Mouse (Mus musculus): ENCODE data around the gene Foxo6. TPM values are rescaled to one million over a fixed set of nuclear protein-coding genes. Genes with fewer than 3 reads are reported as not detected.

The Foxo6 gene
- polyA plus RNA-seq, 1 experiment from 2014 or later: 0.28 TPM

GRCm38 (mm10) chr4:120228613-120229012 lies 58.5 kb downstream of the Foxo6 start:
- 86% methylated on average over 3 of the region's 3 CpGs for WGBS

GRCm38 (mm10) chr4:120227224-120227623 lies 59.9 kb downstream of the Foxo6 start:
- H3K4me2 ChIP-seq (replicated peaks; ENCODE audit: low read depth): no peak overlapping the region
- H3K27me3 ChIP-seq (ENCODE audit: control insufficient read depth, insufficient read depth, low read length): no peaks in the 10 kb centered on the region
- no peak overlapping the region for H3K4me3 ChIP-seq (ENCODE audit: low read depth, low read length)
- H3K9ac ChIP-seq (ENCODE audit: low read length): no peak overlapping the region; the same call in 1 of the 2 replicates
- ATAC-seq (ENCODE audit: low FRiP score, low TSS enrichment) (no peak), DNase-seq (ENCODE audit: low spot score) (no peak)
- H3K9me3 ChIP-seq (ENCODE audit: control insufficient read depth, low read length): no peaks in the 10 kb centered on the region
- WGBS: 49% methylated on average over 2 of the region's 2 CpGs
- H3K27ac ChIP-seq (replicated peaks): no peak overlapping the region
- H3K4me1 ChIP-seq (replicated peaks; ENCODE audit: control insufficient read depth, insufficient read depth): no peaks in the 10 kb centered on the region
- H3K36me3 ChIP-seq (ENCODE audit: control insufficient read depth, insufficient read depth, low read length): no peaks in the 10 kb centered on the region
- TF ChIP-seq EP300 (optimal IDR thresholded peaks at IDR 0.05): no peak
- peak; percentile 15; the same call in 1 of the 2 replicates for TF ChIP-seq CTCF (IDR thresholded peaks at IDR 0.05; ENCODE audit: low read depth)

More at GRCm38 (mm10) chr4:120228613-120229012, 58.5 kb downstream of the Foxo6 start:
- Histone ChIP-seq H3K27me3 (ENCODE audit: control insufficient read depth, insufficient read depth, low read length) (no peaks in the 10 kb centered on the region), H3K9ac (ENCODE audit: low read length) (no peak overlapping the region), H3K4me2 (replicated peaks; ENCODE audit: low read depth) (no peak overlapping the region), H3K36me3 (ENCODE audit: control insufficient read depth, insufficient read depth, low read length) (no peaks in the 10 kb centered on the region), H3K4me1 (replicated peaks; ENCODE audit: control insufficient read depth, insufficient read depth) (no peaks in the 10 kb centered on the region), H3K4me3 (ENCODE audit: low read depth, low read length) (no peak overlapping the region), H3K9me3 (ENCODE audit: control insufficient read depth, low read length) (no peaks in the 10 kb centered on the region), H3K27ac (replicated peaks) (no peak overlapping the region)
- no peak for TF ChIP-seq EP300 (optimal IDR thresholded peaks at IDR 0.05)
- no peak for TF ChIP-seq CTCF (IDR thresholded peaks at IDR 0.05; ENCODE audit: low read depth)
- DNase-seq (ENCODE audit: low spot score): no peak
- no peak for ATAC-seq (ENCODE audit: low FRiP score, low TSS enrichment)

GRCm38 (mm10) chr4:120226682-120227081 lies 60.5 kb downstream of the Foxo6 start:
- Histone ChIP-seq H3K36me3 (ENCODE audit: control insufficient read depth, insufficient read depth, low read length) (no peaks in the 10 kb centered on the region), H3K9ac (ENCODE audit: low read length) (no peak overlapping the region), H3K27ac (replicated peaks) (no peak overlapping the region), H3K9me3 (ENCODE audit: control insufficient read depth, low read length) (no peaks in the 10 kb centered on the region), H3K4me3 (ENCODE audit: low read depth, low read length) (no peak overlapping the region), H3K27me3 (ENCODE audit: control insufficient read depth, insufficient read depth, low read length) (no peaks in the 10 kb centered on the region), H3K4me1 (replicated peaks; ENCODE audit: control insufficient read depth, insufficient read depth) (no peaks in the 10 kb centered on the region), H3K4me2 (replicated peaks; ENCODE audit: low read depth) (no peak overlapping the region)
- no peak for DNase-seq (ENCODE audit: low spot score)
- ATAC-seq (ENCODE audit: low FRiP score, low TSS enrichment): no peak
- 72% methylated on average over 4 of the region's 4 CpGs for WGBS
- no peak for TF ChIP-seq CTCF (IDR thresholded peaks at IDR 0.05; ENCODE audit: low read depth)

GRCm38 (mm10) chr4:120225135-120225780 lies 61.9 kb downstream of the Foxo6 start:
- Histone ChIP-seq H3K9ac (ENCODE audit: low read length) (no peak overlapping the region), H3K4me2 (replicated peaks; ENCODE audit: low read depth) (no peak overlapping the region), H3K27me3 (ENCODE audit: control insufficient read depth, insufficient read depth, low read length) (no peaks in the 10 kb centered on the region), H3K36me3 (ENCODE audit: control insufficient read depth, insufficient read depth, low read length) (no peaks in the 10 kb centered on the region), H3K4me3 (ENCODE audit: low read depth, low read length) (no peak overlapping the region), H3K9me3 (ENCODE audit: control insufficient read depth, low read length) (no peaks in the 10 kb centered on the region), H3K27ac (replicated peaks) (no peak overlapping the region), H3K4me1 (replicated peaks; ENCODE audit: control insufficient read depth, insufficient read depth) (no peaks in the 10 kb centered on the region)
- WGBS: 57% methylated on average over 6 of the region's 6 CpGs
- peak; percentile 96 for TF ChIP-seq CTCF (IDR thresholded peaks at IDR 0.05; ENCODE audit: low read depth)
- TF ChIP-seq EP300 (optimal IDR thresholded peaks at IDR 0.05): no peak
- no peak for ATAC-seq (ENCODE audit: low FRiP score, low TSS enrichment)
- DNase-seq (ENCODE audit: low spot score): peak; percentile 78

- DNase-seq (ENCODE audit: low spot score): peak; percentile 82
Observed at GRCm38 (mm10) chr4:120223805-120224204, 63.3 kb downstream of the Foxo6 start.

GRCm38 (mm10) chr4:120223108-120223745 lies 63.9 kb downstream of the Foxo6 start:
- Histone ChIP-seq H3K4me2 (replicated peaks; ENCODE audit: low read depth) (no peak overlapping the region), H3K27ac (replicated peaks) (no peak overlapping the region), H3K4me1 (replicated peaks; ENCODE audit: control insufficient read depth, insufficient read depth) (no peaks in the 10 kb centered on the region), H3K9me3 (ENCODE audit: control insufficient read depth, low read length) (no peaks in the 10 kb centered on the region), H3K27me3 (ENCODE audit: control insufficient read depth, insufficient read depth, low read length) (no peaks in the 10 kb centered on the region), H3K36me3 (ENCODE audit: control insufficient read depth, insufficient read depth, low read length) (no peaks in the 10 kb centered on the region), H3K4me3 (ENCODE audit: low read depth, low read length) (no peak overlapping the region), H3K9ac (ENCODE audit: low read length) (no peak overlapping the region)
- peak; percentile 47 for ATAC-seq (ENCODE audit: low FRiP score, low TSS enrichment)
- no peak for DNase-seq (ENCODE audit: low spot score)
- WGBS: 63% methylated on average over 7 of the region's 7 CpGs
- no peak for TF ChIP-seq EP300 (optimal IDR thresholded peaks at IDR 0.05)
- TF ChIP-seq CTCF (IDR thresholded peaks at IDR 0.05; ENCODE audit: low read depth): no peak

More at GRCm38 (mm10) chr4:120223805-120224204, 63.3 kb downstream of the Foxo6 start:
- Histone ChIP-seq H3K36me3 (ENCODE audit: control insufficient read depth, insufficient read depth, low read length) (no peaks in the 10 kb centered on the region), H3K4me3 (ENCODE audit: low read depth, low read length) (no peak overlapping the region), H3K27me3 (ENCODE audit: control insufficient read depth, insufficient read depth, low read length) (no peaks in the 10 kb centered on the region), H3K9ac (ENCODE audit: low read length) (no peak overlapping the region), H3K27ac (replicated peaks) (no peak overlapping the region), H3K4me1 (replicated peaks; ENCODE audit: control insufficient read depth, insufficient read depth) (no peaks in the 10 kb centered on the region), H3K9me3 (ENCODE audit: control insufficient read depth, low read length) (no peaks in the 10 kb centered on the region), H3K4me2 (replicated peaks; ENCODE audit: low read depth) (no peak overlapping the region)
- peak; percentile 92 for ATAC-seq (ENCODE audit: low FRiP score, low TSS enrichment)
- WGBS: 48% methylated on average over 6 of the region's 6 CpGs
- TF ChIP-seq CTCF (IDR thresholded peaks at IDR 0.05; ENCODE audit: low read depth) (no peak), EP300 (optimal IDR thresholded peaks at IDR 0.05) (no peak)
